Mouse (Mus musculus) liver, embryonic 15.5 days (tissue): ENCODE measurements around the gene Ccl28. TPM values are rescaled to one million over a fixed set of nuclear protein-coding genes. Genes with fewer than 3 reads are reported as not detected.
"Not testable (repeated sequence)": the region's sequence is repeated elsewhere in the genome, so short reads cannot be mapped to it uniquely, and the experiment has no call there.

Experiments
- ATAC-seq: fragments of 200-750 bp; cut with Nextera tagmentation; 2 replicates; pipeline ENCODE4 v1.8.0; 2017; ENCODE audit warnings: moderate number of reproducible peaks, mild to moderate bottlenecking, moderate library complexity; ENCODE audit not compliant: insufficient read depth
- H3K27ac ChIP-seq: fragments of 300-500 bp; sonication (generic); replicated peaks from 2 replicates; pipeline ENCODE4 v1.5.1; 2015; ENCODE audit warnings: mild to moderate bottlenecking, inconsistent platforms
- H3K27me3 ChIP-seq: fragments of 300-500 bp; sonication (generic); 2 replicates; pipeline ENCODE4 v1.6.1; 2015; ENCODE audit warnings: mild to moderate bottlenecking, inconsistent platforms
- H3K36me3 ChIP-seq: fragments of 300-500 bp; sonication (generic); replicated peaks from 2 replicates; pipeline ENCODE4 v1.6.1; 2015; ENCODE audit warnings: moderate library complexity, mild to moderate bottlenecking, inconsistent platforms
- H3K4me1 ChIP-seq: fragments of 300-500 bp; sonication (generic); replicated peaks from 2 replicates; pipeline ENCODE4 v1.6.1; 2015; ENCODE audit warnings: inconsistent platforms
- H3K4me2 ChIP-seq: fragments of 300-500 bp; sonication (generic); 2 replicates; pipeline ENCODE4 v1.6.1; 2015; ENCODE audit warnings: moderate library complexity, mild to moderate bottlenecking, inconsistent platforms
- H3K4me3 ChIP-seq: fragments of 300-500 bp; sonication (generic); replicated peaks from 2 replicates; pipeline ENCODE4 v1.5.1; 2015; ENCODE audit warnings: mild to moderate bottlenecking, inconsistent platforms
- H3K9ac ChIP-seq: fragments of 300-500 bp; sonication (generic); 2 replicates; pipeline ENCODE4 v1.6.1; 2015; ENCODE audit warnings: moderate library complexity, mild to moderate bottlenecking, inconsistent platforms
- H3K9me3 ChIP-seq: fragments of 300-500 bp; sonication (generic); replicated peaks from 2 replicates; pipeline ENCODE4 v1.6.1; 2016; ENCODE audit warnings: inconsistent platforms
- WGBS: fragments of 180-500 bp; shearing (Covaris S2); methylation state at CpG from one replicate; pipeline ENCODE4 v1.1.7; 2015; ENCODE audit warnings: mixed read lengths; ENCODE audit not compliant: insufficient replicate concordance; 5-methylcytosine and 5-hydroxymethylcytosine counted together
- polyA plus RNA-seq: library from polyadenylated mRNA; unstranded; fragments of >200 nt; fragmentation: Nextera tagmentation; extraction: Ambion mirVana; gene quantifications from 2 replicates; pipeline ENCODE4 v1.2.1, GENCODE M21; 2015

The Ccl28 gene
- polyA plus RNA-seq, 1 experiment from 2014 or later = not detected

GRCm38 (mm10) chr13:119625952-119626351, 2.3 kb downstream of the Ccl28 start:
- H3K4me2 ChIP-seq, ATAC-seq, H3K4me3 ChIP-seq, H3K27me3 ChIP-seq, H3K36me3 ChIP-seq, H3K9me3 ChIP-seq, H3K4me1 ChIP-seq, H3K27ac ChIP-seq, H3K9ac ChIP-seq: not testable (repeated sequence)
- WGBS = 54% methylated on average over 5 of the region's 5 CpGs

GRCm38 (mm10) chr13:119631482-119632155, 8.0 kb downstream of the Ccl28 start:
- WGBS = 5% methylated on average over 33 of the region's 33 CpGs
- no peaks in the 10 kb centered on the region for H3K27me3 ChIP-seq
- peak; percentile 72 for ATAC-seq
- H3K36me3 ChIP-seq = no peaks in the 10 kb centered on the region
- H3K27ac ChIP-seq = no peak overlapping the region
- no peak overlapping the region for H3K9ac ChIP-seq
- peak overlapping the region; percentile 60 for H3K4me2 ChIP-seq
- peak overlapping the region; percentile 46 for H3K4me3 ChIP-seq
- H3K4me1 ChIP-seq = no peaks in the 10 kb centered on the region
- no peaks in the 10 kb centered on the region for H3K9me3 ChIP-seq

- no peaks in the 10 kb centered on the region for H3K36me3 ChIP-seq
- H3K27me3 ChIP-seq = no peaks in the 10 kb centered on the region
- no peak overlapping the region for H3K4me3 ChIP-seq
- H3K27ac ChIP-seq = no peak overlapping the region
- ATAC-seq = no peak
- WGBS = 67% methylated on average over 4 of the region's 4 CpGs
- H3K9me3 ChIP-seq = no peaks in the 10 kb centered on the region
- H3K4me1 ChIP-seq = no peaks in the 10 kb centered on the region
- H3K4me2 ChIP-seq = peak overlapping the region; percentile 60
- no peak overlapping the region for H3K9ac ChIP-seq
These were observed 8.5 kb downstream of the Ccl28 start for GRCm38 (mm10) chr13:119632156-119632548.

GRCm38 (mm10) chr13:119635496-119635895, 11.9 kb downstream of the Ccl28 start:
- Histone ChIP-seq H3K9ac (no peak overlapping the region), H3K4me2 (no peak overlapping the region), H3K27me3 (no peaks in the 10 kb centered on the region), H3K4me3 (no peak overlapping the region), H3K4me1 (no peaks in the 10 kb centered on the region), H3K27ac (no peak overlapping the region), H3K9me3 (no peaks in the 10 kb centered on the region), H3K36me3 (no peaks in the 10 kb centered on the region)
- no peak for ATAC-seq
- 29% methylated on average over 2 of the region's 2 CpGs for whole genome bisulfite sequencing

GRCm38 (mm10) chr13:119637837-119638236, 14.2 kb downstream of the Ccl28 start:
- no peak for ATAC-seq
- WGBS = 65% methylated on average over 4 of the region's 4 CpGs
- no peaks in the 10 kb centered on the region for H3K27me3 ChIP-seq
- no peaks in the 10 kb centered on the region for H3K4me1 ChIP-seq
- H3K9ac ChIP-seq = no peak overlapping the region
- H3K4me2 ChIP-seq = no peak overlapping the region
- H3K27ac ChIP-seq = no peak overlapping the region
- H3K9me3 ChIP-seq = no peaks in the 10 kb centered on the region
- H3K36me3 ChIP-seq = no peaks in the 10 kb centered on the region
- H3K4me3 ChIP-seq = no peak overlapping the region

- H3K27ac ChIP-seq = no peak overlapping the region
- no peak for ATAC-seq
- no peaks in the 10 kb centered on the region for H3K27me3 ChIP-seq
- no peak overlapping the region for H3K9ac ChIP-seq
- H3K9me3 ChIP-seq = no peaks in the 10 kb centered on the region
- 65% methylated on average over 5 of the region's 5 CpGs for WGBS
- no peaks in the 10 kb centered on the region for H3K4me1 ChIP-seq
- no peak overlapping the region for H3K4me3 ChIP-seq
- no peak overlapping the region for H3K4me2 ChIP-seq
- no peaks in the 10 kb centered on the region for H3K36me3 ChIP-seq
These were observed 14.8 kb downstream of the Ccl28 start for GRCm38 (mm10) chr13:119638449-119638848.

GRCm38 (mm10) chr13:119639302-119639701, 15.7 kb downstream of the Ccl28 start:
- WGBS = 33% methylated on average over 5 of the region's 5 CpGs
- no peak overlapping the region for H3K27ac ChIP-seq
- no peak overlapping the region for H3K9ac ChIP-seq
- no peak overlapping the region for H3K4me3 ChIP-seq
- H3K4me1 ChIP-seq = no peaks in the 10 kb centered on the region
- no peak for ATAC-seq
- no peak overlapping the region for H3K4me2 ChIP-seq
- no peaks in the 10 kb centered on the region for H3K9me3 ChIP-seq
- H3K27me3 ChIP-seq = no peaks in the 10 kb centered on the region
- no peaks in the 10 kb centered on the region for H3K36me3 ChIP-seq

- no peak overlapping the region for H3K9ac ChIP-seq
- no peak overlapping the region for H3K4me2 ChIP-seq
- no peak overlapping the region for H3K27ac ChIP-seq
- H3K4me3 ChIP-seq = no peak overlapping the region
- H3K36me3 ChIP-seq = no peaks in the 10 kb centered on the region
- no peaks in the 10 kb centered on the region for H3K4me1 ChIP-seq
- 26% methylated on average over 4 of the region's 4 CpGs for WGBS
- no peaks in the 10 kb centered on the region for H3K27me3 ChIP-seq
- no peaks in the 10 kb centered on the region for H3K9me3 ChIP-seq
- no peak for ATAC-seq
These were observed 16.9 kb downstream of the Ccl28 start for GRCm38 (mm10) chr13:119640504-119640903.

- Histone ChIP-seq H3K9ac (no peak overlapping the region), H3K27ac (no peak overlapping the region), H3K4me2 (no peak overlapping the region), H3K9me3 (no peaks in the 10 kb centered on the region), H3K27me3 (no peaks in the 10 kb centered on the region), H3K36me3 (no peaks in the 10 kb centered on the region), H3K4me3 (no peak overlapping the region), H3K4me1 (no peaks in the 10 kb centered on the region)
- ATAC-seq = no peak
- WGBS = 50% methylated on average over 7 of the region's 7 CpGs
These were observed 17.5 kb downstream of the Ccl28 start for GRCm38 (mm10) chr13:119641145-119641544.

GRCm38 (mm10) chr13:119644769-119645168, 21.1 kb downstream of the Ccl28 start:
- H3K27ac ChIP-seq = no peak overlapping the region
- H3K36me3 ChIP-seq = no peaks in the 10 kb centered on the region
- no peak overlapping the region for H3K4me3 ChIP-seq
- no peak overlapping the region for H3K9ac ChIP-seq
- no peaks in the 10 kb centered on the region for H3K27me3 ChIP-seq
- no peaks in the 10 kb centered on the region for H3K9me3 ChIP-seq
- no peak for ATAC-seq
- H3K4me2 ChIP-seq = no peak overlapping the region
- H3K4me1 ChIP-seq = no peaks in the 10 kb centered on the region
- WGBS = 48% methylated on average over 5 of the region's 5 CpGs

- no peak overlapping the region for H3K4me3 ChIP-seq
- H3K9me3 ChIP-seq = no peaks in the 10 kb centered on the region
- no peak for ATAC-seq
- no peak overlapping the region for H3K4me2 ChIP-seq
- no peaks in the 10 kb centered on the region for H3K27me3 ChIP-seq
- H3K27ac ChIP-seq = no peak overlapping the region
- 70% methylated on average over 1 of the region's 1 CpGs for WGBS
- H3K36me3 ChIP-seq = no peaks in the 10 kb centered on the region
- H3K9ac ChIP-seq = no peak overlapping the region
- no peaks in the 10 kb centered on the region for H3K4me1 ChIP-seq
These were observed 22.9 kb downstream of the Ccl28 start for GRCm38 (mm10) chr13:119646511-119646910.
